Comparison of ENCODE assay signal across 8 mouse cellular contexts in genomic region chr14:76504121-76504737, GRCm38 (mm10). TPM values are rescaled to one million over a fixed set of nuclear protein-coding genes. Genes with fewer than 3 reads are reported as not detected.
DNase-seq lines count a peak whose midpoint lies in the region; ATAC-seq and TF ChIP-seq lines count a peak whose summit lies in the region.

No protein-coding gene starts in this region.

- H3K9me3 ChIP-seq in embryonic facial prominence, embryonic 14.5 days (ENCODE audit: control insufficient read depth, low read length) = no peaks in the 10 kb centered on the region
- no peaks in the 10 kb centered on the region for H3K9me3 ChIP-seq in limb, embryonic 13.5 days
- no peaks in the 10 kb centered on the region for H3K9me3 ChIP-seq in midbrain, embryonic 15.5 days

- peak overlapping the region; percentile 89 for H3K4me3 ChIP-seq in bone marrow, adult 2 months (replicated peaks; ENCODE audit: control insufficient read depth, low read depth, low read length)
- H3K4me3 ChIP-seq in embryonic facial prominence, embryonic 14.5 days (ENCODE audit: low read depth, low read length) = peak overlapping the region; percentile 61
- H3K4me3 ChIP-seq in limb, embryonic 13.5 days = peak overlapping the region; percentile 85
- H3K4me3 ChIP-seq in midbrain, embryonic 15.5 days = peak overlapping the region; percentile 63

- H3K9ac ChIP-seq in embryonic facial prominence, embryonic 14.5 days (ENCODE audit: low read depth, low read length) = peak overlapping the region; percentile 95
- peak overlapping the region; percentile 99 for H3K9ac ChIP-seq in limb, embryonic 13.5 days
- peak overlapping the region; percentile 93 for H3K9ac ChIP-seq in midbrain, embryonic 15.5 days

- H3K27ac ChIP-seq in bone marrow, adult 2 months (ENCODE audit: control insufficient read depth, insufficient read depth, low read depth, low read length, poor library complexity) = peak overlapping the region; percentile 69
- peak overlapping the region; percentile 99 for H3K27ac ChIP-seq in embryonic facial prominence, embryonic 14.5 days (replicated peaks; ENCODE audit: low read depth, low read length)
- peak overlapping the region; percentile 100 for H3K27ac ChIP-seq in limb, embryonic 13.5 days
- peak overlapping the region; percentile 99 for H3K27ac ChIP-seq in midbrain, embryonic 15.5 days

- peak overlapping the region; percentile 94 for H3K4me2 ChIP-seq in embryonic facial prominence, embryonic 14.5 days (ENCODE audit: low read depth, low read length)
- H3K4me2 ChIP-seq in limb, embryonic 13.5 days (replicated peaks) = peak overlapping the region; percentile 96
- peak overlapping the region; percentile 94 for H3K4me2 ChIP-seq in midbrain, embryonic 15.5 days

- peaks cover 21% of the 10 kb centered on the region for H3K36me3 ChIP-seq in embryonic facial prominence, embryonic 14.5 days (ENCODE audit: control insufficient read depth, insufficient read depth, low read length)
- peaks cover 21% of the 10 kb centered on the region for H3K36me3 ChIP-seq in limb, embryonic 13.5 days
- H3K36me3 ChIP-seq in midbrain, embryonic 15.5 days (replicated peaks) = no peaks in the 10 kb centered on the region

- no peaks in the 10 kb centered on the region for H3K27me3 ChIP-seq in embryonic facial prominence, embryonic 14.5 days (replicated peaks; ENCODE audit: control insufficient read depth, insufficient read depth, low read length)
- no peaks in the 10 kb centered on the region for H3K27me3 ChIP-seq in limb, embryonic 13.5 days
- no peaks in the 10 kb centered on the region for H3K27me3 ChIP-seq in midbrain, embryonic 15.5 days (replicated peaks)

- no peaks in the 10 kb centered on the region for H3K4me1 ChIP-seq in bone marrow, adult 2 months (ENCODE audit: control insufficient read depth, insufficient read depth, low read length)
- 0 out of 2 replicates have a peak, but pooled peaks cover 8% of the 10 kb centered on the region for H3K4me1 ChIP-seq in embryonic facial prominence, embryonic 14.5 days (ENCODE audit: control insufficient read depth, insufficient read depth, low read length)
- peaks cover 39% of the 10 kb centered on the region for H3K4me1 ChIP-seq in limb, embryonic 13.5 days
- peaks cover 35% of the 10 kb centered on the region for H3K4me1 ChIP-seq in midbrain, embryonic 15.5 days

- no peak for TF ChIP-seq CTCF in bone marrow, adult 2 months (IDR thresholded peaks at IDR 0.05; ENCODE audit: control insufficient read depth, insufficient read depth, low read length)

- DNase-seq in A20 (ENCODE audit: low read depth, low spot score) = peak; percentile 54
- DNase-seq in embryonic facial prominence, embryonic 14.5 days (ENCODE audit: low spot score) = peak; percentile 97
- DNase-seq in heart, adult 8-10 months (ENCODE audit: low spot score) = peak; percentile 92
- DNase-seq in kidney, adult 8-10 months = peak; percentile 94 to 95
- peak; percentile 76 to 85 for DNase-seq in spleen, adult 18-20 months

- under 1% methylated on average over 51 of the region's 52 CpGs for WGBS in bone marrow, adult 2 months
- 0% methylated on average over 19 of the region's 52 CpGs for WGBS in embryonic facial prominence, embryonic 14.5 days
- under 1% methylated on average over 41 of the region's 52 CpGs for WGBS in limb, embryonic 13.5 days
- WGBS in midbrain, embryonic 15.5 days = under 1% methylated on average over 41 of the region's 52 CpGs

- peak; percentile 93 for ATAC-seq in embryonic facial prominence, embryonic 14.5 days (ENCODE audit: low read depth)
- peak; percentile 93 for ATAC-seq in limb, embryonic 13.5 days (ENCODE audit: low FRiP score, low read depth)
- peak; percentile 95 for ATAC-seq in midbrain, embryonic 15.5 days (replicated peaks)

- TF ChIP-seq POLR2A in bone marrow, adult 2 months (IDR thresholded peaks at IDR 0.05; ENCODE audit: borderline replicate concordance, control insufficient read depth, low read depth, low read length) = peak; percentile 99

RNA-seq across cellular contexts. Expression of gene Serp2, which starts 52.5 kb away (rescaled TPM):
- polyA plus RNA-seq in bone marrow, adult 2 months (2011; ENCODE audit: insufficient read depth, insufficient read length, low replicate concordance, missing spikeins) = not detected in 2 replicates
- polyA plus RNA-seq in embryonic facial prominence, embryonic 14.5 days (2014; fragmentation: Nextera tagmentation; extraction: Ambion mirVana) = 12.5 and 13.1 TPM in 2 replicates
- total RNA-seq in heart, adult 8-10 months (2022) = 1 to 10 TPM in 1 of 4 experiments, under 1 TPM in 1, not detected in 2; 0.54 to 1.0 TPM
- polyA plus RNA-seq in limb, embryonic 13.5 days (2015; fragmentation: Nextera tagmentation; extraction: Ambion mirVana) = 15.0 and 18.7 TPM in 2 replicates
- 186 and 187 TPM in 2 replicates for polyA plus RNA-seq in midbrain, embryonic 15.5 days (2015; fragmentation: Nextera tagmentation; extraction: Ambion mirVana)

Comparison
In these comparisons a context has a peak if more than half of its experiments do, and no peak if none do; other contexts are left out.
1. Peak in every context shown above with its lines: DNase-seq, ATAC-seq, H3K4me3 ChIP-seq and H3K27ac ChIP-seq.